Mouse (Mus musculus): Measurements from ENCODE around the gene Asmt.

The Asmt gene

DNA sequence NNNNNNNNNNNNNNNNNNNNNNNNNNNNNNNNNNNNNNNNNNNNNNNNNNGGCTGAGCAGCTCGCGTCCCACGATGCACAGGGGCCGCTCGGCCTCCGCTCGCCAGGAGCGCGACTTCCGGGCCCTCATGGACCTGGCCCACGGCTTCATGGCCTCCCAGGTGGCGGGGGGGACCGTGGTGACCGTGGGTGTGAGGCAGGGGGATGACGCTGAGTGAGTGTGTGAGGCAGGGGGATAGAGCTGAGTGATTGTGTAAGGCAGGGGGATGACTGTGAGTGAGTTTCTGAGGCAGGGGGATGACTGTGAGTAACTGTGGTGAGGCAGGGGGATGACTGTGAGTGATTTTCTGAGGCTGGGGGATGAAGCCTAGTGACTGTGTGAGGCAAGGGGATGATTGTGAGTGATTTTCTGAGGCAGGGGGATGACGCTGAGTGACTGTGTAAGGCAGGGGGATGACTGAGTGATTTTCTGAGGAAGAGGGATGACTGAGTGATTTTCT is at the start of gene Asmt:
Gene Asmt, plus strand, starts transcription at position 51 of the 499 bp plus-strand sequence.
- DNase-seq (ENCODE audit: low spot score), result no peak

DNA sequence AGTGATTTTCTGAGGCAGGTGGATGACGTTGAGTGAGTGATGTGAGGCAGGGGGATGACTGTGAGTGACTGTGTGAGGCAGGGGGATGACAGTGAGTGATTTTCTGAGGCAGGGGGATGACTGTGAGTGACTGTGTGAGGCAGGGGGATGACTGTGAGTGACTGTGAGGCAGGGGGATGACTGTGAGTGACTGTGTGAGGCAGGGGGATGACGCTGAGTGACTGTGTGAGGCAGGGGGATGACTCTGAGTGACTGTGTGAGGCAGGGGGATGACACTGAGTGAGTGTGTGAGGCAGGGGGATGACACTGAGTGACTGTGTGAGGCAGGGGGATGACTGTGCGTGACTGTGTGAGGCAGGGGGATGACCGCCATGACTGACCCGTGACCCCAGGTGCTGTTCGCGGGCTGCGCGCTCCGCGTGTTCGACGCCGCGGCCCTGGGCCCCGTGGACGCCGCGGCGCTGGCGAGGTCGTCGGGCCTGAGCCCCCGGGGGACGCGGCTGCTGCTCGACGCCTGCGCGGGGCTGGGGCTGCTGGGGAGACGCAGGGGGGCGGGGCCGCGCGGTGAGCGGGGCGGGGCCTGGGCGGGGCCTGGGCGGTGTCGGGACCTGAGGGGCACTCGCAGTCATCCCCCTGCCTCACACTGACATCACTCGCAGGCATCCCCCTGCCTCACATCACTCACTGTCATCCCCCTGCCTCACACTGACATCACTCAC is 948 bp downstream of the Asmt start:
- DNase-seq (ENCODE audit: low spot score), result no peak

DNA sequence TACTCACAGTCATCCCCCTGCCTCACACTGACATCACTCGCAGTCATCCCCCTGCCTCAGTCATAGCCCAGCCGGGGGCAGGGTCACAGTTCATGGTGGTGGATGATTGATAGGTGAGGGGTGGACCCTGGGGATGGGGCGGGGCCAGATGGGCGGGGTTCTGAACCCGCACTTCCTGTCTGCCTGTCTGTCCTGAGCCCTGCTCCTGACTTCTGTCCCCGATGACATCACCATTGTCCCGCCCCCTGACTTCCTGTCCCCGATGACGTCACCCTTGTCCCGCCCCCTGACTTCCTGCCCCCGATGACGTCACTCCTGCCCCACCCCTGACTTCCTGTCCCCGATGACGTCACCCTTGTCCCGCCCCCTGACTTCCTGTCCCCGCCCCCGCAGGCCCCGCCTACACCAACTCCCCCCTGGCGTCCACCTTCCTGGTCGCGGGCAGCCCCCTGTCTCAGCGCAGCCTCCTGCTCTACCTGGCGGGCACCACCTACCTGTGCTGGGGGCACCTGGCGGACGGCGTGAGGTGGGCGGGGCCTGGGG is 1.9 kb downstream of the Asmt start:
- no peak for DNase-seq (ENCODE audit: low spot score)

DNA sequence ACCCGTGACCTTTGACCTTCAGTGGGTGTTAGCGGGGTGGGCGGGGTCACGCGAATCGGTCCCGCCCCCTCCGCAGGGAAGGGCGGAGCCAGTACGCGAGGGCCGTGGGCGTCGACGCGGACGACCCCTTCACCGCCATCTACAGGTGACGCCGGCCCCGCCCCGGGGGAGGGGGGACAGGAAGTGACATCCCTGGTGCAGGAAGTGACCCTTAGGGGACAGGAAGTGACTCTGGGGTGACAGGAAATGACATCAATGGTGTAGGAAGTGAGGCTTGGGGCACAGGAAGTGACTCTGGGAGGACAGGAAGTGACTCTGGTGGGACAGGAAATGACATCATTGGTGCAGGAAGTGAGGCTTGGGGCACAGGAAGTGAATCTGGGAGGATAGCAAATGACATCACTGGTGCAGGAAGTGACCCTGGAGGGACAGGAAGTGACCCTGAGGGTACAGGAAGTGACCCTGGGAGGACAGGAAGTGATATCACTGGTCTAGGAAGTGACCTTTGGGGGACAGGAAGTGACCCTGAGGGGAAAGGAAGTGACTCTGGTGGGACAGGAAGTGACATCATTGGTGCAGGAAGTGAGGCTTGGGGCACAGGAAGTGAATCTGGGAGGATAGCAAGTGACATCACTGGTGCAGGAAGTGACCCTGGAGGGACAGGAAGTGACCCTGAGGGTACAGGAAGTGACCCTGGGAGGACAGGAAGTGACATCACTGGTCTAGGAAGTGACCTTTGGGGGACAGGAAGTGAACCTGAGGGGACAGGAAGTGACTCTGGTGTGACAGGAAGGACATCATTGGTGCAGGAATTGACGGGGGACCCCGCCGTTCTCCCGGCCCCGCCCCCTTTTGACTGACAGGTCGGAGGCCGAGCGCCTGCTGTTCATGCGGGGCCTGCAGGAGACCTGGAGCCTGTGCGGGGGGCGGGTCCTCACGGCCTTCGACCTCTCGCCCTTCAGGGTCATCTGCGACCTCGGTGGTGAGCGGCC is 2.7 kb downstream of the Asmt start:
- DNase-seq (ENCODE audit: low spot score), result no peak

DNA sequence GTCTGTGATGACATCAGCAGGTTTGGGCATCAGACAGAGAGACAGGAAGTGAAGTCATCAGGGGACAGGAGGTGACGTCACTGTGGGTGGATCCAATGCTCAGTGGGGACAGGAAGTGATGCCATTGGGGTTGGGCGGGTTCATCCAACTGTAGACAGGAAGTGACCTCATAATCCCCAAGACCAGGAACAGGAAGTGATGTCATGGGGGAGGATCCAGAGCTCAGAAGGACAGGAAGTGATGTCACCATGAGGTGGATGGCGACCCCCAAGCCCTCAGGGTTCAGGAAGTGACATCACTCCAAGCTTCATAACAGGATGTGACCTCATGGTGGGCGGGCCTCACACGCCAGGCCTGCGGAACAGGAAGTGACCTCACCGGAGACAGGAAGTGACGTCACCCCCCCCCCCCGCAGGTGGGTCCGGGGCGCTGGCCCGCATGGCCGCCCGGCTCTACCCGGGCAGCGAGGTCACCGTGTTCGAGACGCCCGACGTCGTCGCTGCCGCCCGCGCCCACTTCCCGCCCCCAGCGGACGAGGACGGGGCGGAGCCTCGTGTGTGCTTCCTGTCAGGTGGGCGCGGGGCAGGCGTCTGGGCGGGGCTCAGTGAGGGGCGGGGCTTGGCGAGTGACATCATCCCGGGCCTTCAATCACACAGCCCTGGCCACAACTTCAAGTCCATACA is 3.6 kb downstream of the Asmt start:
- DNase-seq (ENCODE audit: low spot score), result no peak

DNA sequence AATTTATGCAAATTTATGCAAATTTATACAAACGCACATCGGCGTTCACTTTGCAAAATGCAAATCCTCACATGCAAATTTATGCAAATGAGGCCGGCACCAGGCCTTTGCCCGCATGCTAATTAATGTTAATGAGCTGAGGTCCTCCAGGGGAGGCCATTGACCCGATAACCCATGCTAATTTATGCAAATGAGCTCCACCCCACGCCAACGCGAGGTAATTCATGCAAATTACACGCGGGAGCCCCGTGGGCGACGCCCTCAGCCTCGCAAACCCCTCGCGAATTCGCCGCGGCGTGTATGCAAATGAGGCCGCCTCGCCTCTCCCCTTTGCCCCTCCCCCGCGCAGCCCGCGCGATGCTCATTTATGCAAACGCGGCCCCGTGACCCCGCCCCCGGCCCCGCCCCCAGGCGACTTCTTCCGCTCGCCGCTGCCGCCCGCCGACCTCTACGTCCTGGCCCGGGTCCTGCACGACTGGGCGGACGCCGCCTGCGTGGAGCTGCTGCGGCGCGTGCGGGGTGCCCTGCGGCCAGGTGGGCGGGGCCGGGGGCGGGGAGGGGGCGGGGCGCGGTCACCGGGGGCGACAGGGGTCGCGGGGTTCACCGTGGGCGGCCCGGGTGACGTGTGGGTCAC is 4.3 kb downstream of the Asmt start:
- no peak for DNase-seq (ENCODE audit: low spot score)

DNA sequence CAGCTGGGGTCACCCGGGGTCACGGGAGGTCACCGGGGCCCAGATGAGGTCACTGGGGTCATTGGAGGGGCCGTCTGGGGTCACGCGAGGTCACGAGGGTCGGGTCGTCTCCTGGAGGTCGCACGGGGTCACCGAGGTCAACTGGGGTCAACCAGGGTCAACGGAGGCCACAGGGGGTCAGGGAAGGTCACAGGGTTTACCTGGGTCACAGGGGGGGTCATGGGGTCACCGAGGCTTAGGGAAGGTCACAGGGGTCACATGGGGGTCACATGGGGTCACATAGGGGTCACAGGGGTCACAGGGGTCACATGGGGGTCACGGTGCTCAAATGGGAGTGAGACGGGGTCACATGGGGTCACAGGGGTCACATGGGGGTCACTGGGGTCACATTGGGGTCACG is 4.8 kb downstream of the Asmt start:
- DNase-seq (ENCODE audit: low spot score), result no peak

DNA sequence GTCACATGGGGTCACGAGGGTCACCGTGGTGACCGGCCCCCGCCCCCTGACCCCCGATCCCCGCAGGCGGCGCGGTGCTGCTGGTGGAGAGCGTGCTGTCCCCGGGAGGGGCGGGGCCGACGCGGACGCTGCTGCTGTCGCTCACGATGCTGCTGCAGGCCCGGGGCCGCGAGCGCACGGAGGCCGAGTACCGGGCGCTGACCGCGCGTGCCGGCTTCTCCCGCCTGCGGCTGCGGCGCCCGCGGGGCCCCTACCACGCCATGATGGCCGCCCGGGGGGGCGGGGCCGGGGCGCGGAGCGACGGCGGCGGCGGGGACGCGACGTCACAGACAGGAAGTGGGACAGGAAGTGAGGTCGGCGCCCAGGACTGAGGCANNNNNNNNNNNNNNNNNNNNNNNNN is 5.2 kb downstream of the Asmt start:
- no peak for DNase-seq (ENCODE audit: low spot score)
